In the genomic region with DNA sequence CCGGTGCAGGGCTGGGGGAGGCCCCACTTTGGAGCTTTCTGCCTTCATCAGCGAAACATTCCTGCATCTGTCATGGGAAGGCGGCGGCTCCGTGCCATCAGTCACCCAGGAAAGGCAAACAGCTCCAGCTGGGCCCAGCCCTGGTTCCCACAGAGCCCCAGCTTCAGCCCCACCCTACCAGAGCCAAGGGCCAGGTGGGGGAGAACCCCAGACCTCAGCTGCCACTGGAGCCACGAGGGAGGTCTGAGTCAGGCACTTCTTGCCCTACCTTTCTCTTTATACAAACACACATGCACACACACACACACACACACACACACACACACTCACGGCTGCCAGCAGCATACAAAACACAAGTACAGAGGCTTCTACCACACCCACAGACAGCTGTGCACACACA, we compare ENCODE assay signal across 13 mouse cellular contexts. TPM values are rescaled to one million over a fixed set of nuclear protein-coding genes. Genes with fewer than 3 reads are reported as not detected.
DNase-seq lines count a peak whose midpoint lies in the region; ATAC-seq lines count a peak whose summit lies in the region.
"Had no signal": no experiment of that assay in that cellular context is flagged by ENCODE, and none has a peak within 500 bp of the region (broad histone marks: within the 10 kb centered on the region; RNA-seq: fewer than 3 reads in every experiment).

No protein-coding gene starts in this region.

- DNase-seq in kidney, adult 9 months = no peak
- DNase-seq in embryonic facial prominence, embryonic 14.5 days (ENCODE audit: low spot score) = peak; percentile 62
- DNase-seq in large intestine, adult 2 months (ENCODE audit: low read depth, low spot score) = peak; percentile 3
- DNase-seq in lung, postnatal 25 days (ENCODE audit: low spot score) = peak; percentile 70
- no peak for DNase-seq in cerebellum, adult 11 months
- DNase-seq in heart, postnatal 36 days = no peak
- DNase-seq in thymus, adult 18-20 months = no peak
- DNase-seq: adrenal gland, postnatal 36 days had no signal

- no peak overlapping the region for H3K4me2 ChIP-seq in kidney, embryonic 15.5 days
- H3K4me2 ChIP-seq in embryonic facial prominence, embryonic 14.5 days (ENCODE audit: low read depth, low read length) = no peak overlapping the region
- H3K4me2 ChIP-seq: heart, embryonic 13.5 days; hindbrain, embryonic 14.5 days had no signal

- H3K4me3 ChIP-seq in kidney, embryonic 15.5 days (replicated peaks) = no peak overlapping the region
- no peak overlapping the region for H3K4me3 ChIP-seq in embryonic facial prominence, embryonic 14.5 days (ENCODE audit: low read depth, low read length)
- H3K4me3 ChIP-seq: heart, embryonic 13.5 days; megakaryocyte, embryonic 14.5 days had no signal

- no peaks in the 10 kb centered on the region for H3K27me3 ChIP-seq in kidney, embryonic 15.5 days
- H3K27me3 ChIP-seq in embryonic facial prominence, embryonic 14.5 days (replicated peaks; ENCODE audit: control insufficient read depth, insufficient read depth, low read length) = no peaks in the 10 kb centered on the region

- no peak overlapping the region for H3K9ac ChIP-seq in kidney, embryonic 15.5 days
- H3K9ac ChIP-seq in embryonic facial prominence, embryonic 14.5 days (ENCODE audit: low read depth, low read length) = no peak overlapping the region
- H3K9ac ChIP-seq: heart, embryonic 13.5 days; hindbrain, embryonic 14.5 days had no signal

- H3K9me3 ChIP-seq in kidney, embryonic 15.5 days (replicated peaks) = no peaks in the 10 kb centered on the region
- no peaks in the 10 kb centered on the region for H3K9me3 ChIP-seq in embryonic facial prominence, embryonic 14.5 days (ENCODE audit: control insufficient read depth, low read length)
- H3K9me3 ChIP-seq: G1E; heart, embryonic 13.5 days; megakaryocyte, embryonic 14.5 days had no signal

- intact Hi-C loops in heart, postnatal 36 days (cut with DNase I) = no loop called here

- 0 out of 2 replicates have a peak, but pooled peaks cover 5% of the 10 kb centered on the region for H3K4me1 ChIP-seq in kidney, embryonic 15.5 days
- no peaks in the 10 kb centered on the region; the same call in 1 of the 2 replicates for H3K4me1 ChIP-seq in embryonic facial prominence, embryonic 14.5 days (ENCODE audit: control insufficient read depth, insufficient read depth, low read length)

- WGBS in kidney, embryonic 15.5 days = 48% methylated on average over 7 of the region's 7 CpGs
- 51% methylated on average over 7 of the region's 7 CpGs for WGBS in embryonic facial prominence, embryonic 14.5 days
- WGBS in large intestine, adult 2 months = 20% methylated on average over 7 of the region's 7 CpGs

- no peak overlapping the region for H3K27ac ChIP-seq in kidney, embryonic 15.5 days
- no peak overlapping the region for H3K27ac ChIP-seq in embryonic facial prominence, embryonic 14.5 days (replicated peaks; ENCODE audit: low read depth, low read length)
- H3K27ac ChIP-seq: heart, embryonic 13.5 days; hindbrain, embryonic 14.5 days had no signal

- H3K36me3 ChIP-seq in kidney, embryonic 15.5 days = no peaks in the 10 kb centered on the region
- H3K36me3 ChIP-seq in embryonic facial prominence, embryonic 14.5 days (ENCODE audit: control insufficient read depth, insufficient read depth, low read length) = no peaks in the 10 kb centered on the region
- H3K36me3 ChIP-seq: G1E; heart, embryonic 13.5 days had no signal

- ATAC-seq in kidney, embryonic 15.5 days (replicated peaks; ENCODE audit: low FRiP score) = peak; percentile 75; the same call in 1 of the 2 replicates
- ATAC-seq in embryonic facial prominence, embryonic 14.5 days (ENCODE audit: low read depth) = peak; percentile 64; the same call in 1 of the 2 replicates

RNA-seq across cellular contexts. Expression of a gene that starts 13.2 kb away (rescaled TPM):
- polyA plus RNA-seq in kidney, embryonic 15.5 days (2015; fragmentation: Nextera tagmentation; extraction: Ambion mirVana) = 2.9 and 3.0 TPM in 2 replicates
- polyA plus RNA-seq in embryonic facial prominence, embryonic 14.5 days (2014; fragmentation: Nextera tagmentation; extraction: Ambion mirVana) = 1.5 and 1.8 TPM in 2 replicates
- polyA plus RNA-seq in large intestine, adult 2 months (2012; rRNA removed) = 22.1 and 30.5 TPM in 2 replicates
- 10 to 100 TPM; 13.2 to 16.6 TPM for total RNA-seq in heart, postnatal 36 days (2021)

RNA-seq across cellular contexts. Expression of a gene that starts 30.6 kb away (rescaled TPM):
- 3.8 and 5.1 TPM in 2 replicates for polyA plus RNA-seq in kidney, embryonic 15.5 days (2015; fragmentation: Nextera tagmentation; extraction: Ambion mirVana)
- 6.1 and 6.7 TPM in 2 replicates for polyA plus RNA-seq in embryonic facial prominence, embryonic 14.5 days (2014; fragmentation: Nextera tagmentation; extraction: Ambion mirVana)
- polyA plus RNA-seq in large intestine, adult 2 months (2012; rRNA removed) = 5.8 and 7.5 TPM in 2 replicates
- 10 to 100 TPM; 30.4 to 31.3 TPM for total RNA-seq in heart, postnatal 36 days (2021)
- polyA plus RNA-seq: G1E had no signal

Comparison
In these comparisons a context has a peak if more than half of its experiments do, and no peak if none do; other contexts are left out.
1. DNase-seq: peak in embryonic facial prominence, embryonic 14.5 days (single experiment), large intestine, adult 2 months (single experiment) and lung, postnatal 25 days (single experiment); none in kidney, adult 9 months (single experiment), cerebellum, adult 11 months (single experiment), heart, postnatal 36 days (0 of 2) and thymus, adult 18-20 months (0 of 2).